Mouse (Mus musculus) forebrain, embryonic 12.5 days (tissue): ENCODE data around the gene Nudt16. TPM values are rescaled to one million over a fixed set of nuclear protein-coding genes. Genes with fewer than 3 reads are reported as not detected.

Source experiments
- polyA plus RNA-seq: library from polyadenylated mRNA; unstranded; fragments of >200 nt; fragmentation: Nextera tagmentation; extraction: Ambion mirVana; gene quantifications from 2 replicates; pipeline ENCODE4 v1.2.1, GENCODE M21; 2016

Nudt16 gene
- polyA plus RNA-seq, 1 experiment from 2014 or later: 15.3 TPM

Other genes with a start within 250 kb of the Nudt16 start
- 117 and 119 TPM in 2 replicates for gene Mrpl3, start 78.6 kb downstream of the Nudt16 start, polyA plus RNA-seq
- gene 1700080E11Rik, start 13.3 kb upstream of the Nudt16 start, polyA plus RNA-seq: not detected in 2 replicates